Comparison of ENCODE assay signal across 10 mouse cellular contexts in the genomic region with DNA sequence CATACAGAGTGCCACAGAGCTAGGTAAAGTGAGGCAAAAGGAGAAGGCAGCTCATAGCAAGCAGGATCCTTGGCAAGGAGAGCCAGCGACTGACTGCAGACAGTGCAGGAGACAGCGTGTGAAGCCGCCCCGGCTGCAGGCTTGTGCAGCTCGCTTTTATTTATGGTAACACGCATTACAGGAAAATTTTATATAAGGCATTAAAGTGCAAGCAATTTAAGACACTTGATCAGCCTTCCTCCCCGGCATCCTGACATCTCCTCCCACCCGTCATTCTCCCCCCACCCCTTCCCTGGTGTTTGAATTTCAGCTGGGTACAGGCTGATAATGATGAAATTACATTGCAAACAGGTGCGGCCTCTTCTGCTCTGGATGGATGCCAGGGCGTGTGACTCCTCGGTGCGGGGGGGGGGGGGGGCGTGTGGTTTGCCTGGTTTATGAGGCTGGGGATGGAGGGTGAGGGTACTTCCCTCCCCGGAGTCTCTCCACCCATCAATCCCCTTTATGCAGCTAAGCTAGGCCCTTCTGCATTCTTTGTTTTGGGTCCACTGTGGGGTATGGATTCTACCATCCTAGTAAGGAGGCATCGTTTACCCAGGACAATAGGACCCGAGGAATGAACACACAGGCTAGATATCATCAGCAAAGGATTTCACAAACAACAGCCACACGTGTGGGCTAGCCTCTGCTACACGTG.
A peak's percentile ranks its signal among the peaks of the same experiment; 100 is the strongest.
DNase-seq lines count a peak whose midpoint lies in the region; ATAC-seq lines count a peak whose summit lies in the region.
"Had no signal": no experiment of that assay in that cellular context is flagged by ENCODE, and none has a peak within 500 bp of the region (broad histone marks: within the 10 kb centered on the region; RNA-seq: fewer than 3 reads in every experiment).

No protein-coding gene starts in this region.

- no peak overlapping the region for H3K27ac ChIP-seq in heart, embryonic 16.5 days (ENCODE audit: low read length)
- H3K27ac ChIP-seq in neural tube, embryonic 13.5 days (replicated peaks) = peak overlapping the region; percentile 69
- no peak overlapping the region for H3K27ac ChIP-seq in heart, embryonic 11.5 days (ENCODE audit: low read depth, low read length)

- no peak overlapping the region for H3K4me3 ChIP-seq in heart, embryonic 16.5 days (ENCODE audit: low read length)
- H3K4me3 ChIP-seq in neural tube, embryonic 13.5 days = no peak overlapping the region
- no peak overlapping the region for H3K4me3 ChIP-seq in heart, embryonic 11.5 days (ENCODE audit: low read depth, low read length)

- H3K4me1 ChIP-seq in heart, embryonic 16.5 days (ENCODE audit: control insufficient read depth, insufficient read depth, low read length) = peaks cover 2% of the 10 kb centered on the region; the same call in 1 of the 2 replicates
- H3K4me1 ChIP-seq in neural tube, embryonic 13.5 days (replicated peaks) = peaks cover 15% of the 10 kb centered on the region
- no peaks in the 10 kb centered on the region; the same call in 1 of the 2 replicates for H3K4me1 ChIP-seq in heart, embryonic 11.5 days (ENCODE audit: control insufficient read depth, insufficient read depth, low read length)

- ATAC-seq in heart, embryonic 16.5 days (replicated peaks; ENCODE audit: extremely low read depth, insufficient read depth, low FRiP score) = 0 out of 2 replicates have a peak, but pooled peaks have one; percentile 32
- peak; percentile 77 for ATAC-seq in neural tube, embryonic 13.5 days (ENCODE audit: low read depth)
- ATAC-seq in heart, embryonic 11.5 days (replicated peaks; ENCODE audit: insufficient number of reproducible peaks, low FRiP score, low TSS enrichment) = no peak

- H3K9ac ChIP-seq in heart, embryonic 16.5 days (ENCODE audit: low read length) = no peak overlapping the region
- H3K9ac ChIP-seq in neural tube, embryonic 13.5 days = 0 out of 2 replicates have a peak overlapping the region, but pooled peaks have one; percentile 12
- H3K9ac ChIP-seq in heart, embryonic 11.5 days (ENCODE audit: low read depth, low read length) = no peak overlapping the region

- no peak overlapping the region for H3K4me2 ChIP-seq in heart, embryonic 16.5 days (ENCODE audit: low read depth, low read length)
- H3K4me2 ChIP-seq in neural tube, embryonic 13.5 days = no peak overlapping the region
- no peak overlapping the region for H3K4me2 ChIP-seq in heart, embryonic 11.5 days
- H3K4me2 ChIP-seq: liver, embryonic 11.5 days had no signal

- no peaks in the 10 kb centered on the region for H3K36me3 ChIP-seq in heart, embryonic 16.5 days (ENCODE audit: control insufficient read depth, insufficient read depth)
- H3K36me3 ChIP-seq in neural tube, embryonic 13.5 days = no peaks in the 10 kb centered on the region
- H3K36me3 ChIP-seq in heart, embryonic 11.5 days (ENCODE audit: control insufficient read depth, insufficient read depth, low read length) = no peaks in the 10 kb centered on the region

- no peaks in the 10 kb centered on the region for H3K9me3 ChIP-seq in heart, embryonic 16.5 days (replicated peaks; ENCODE audit: control insufficient read depth, low read length)
- H3K9me3 ChIP-seq in neural tube, embryonic 13.5 days = no peaks in the 10 kb centered on the region
- no peaks in the 10 kb centered on the region for H3K9me3 ChIP-seq in heart, embryonic 11.5 days (replicated peaks; ENCODE audit: control insufficient read depth, low read length)

- DNase-seq in heart, adult 9 months (ENCODE audit: low spot score in 2 of 2) = no peak
- no peak for DNase-seq in neural tube, embryonic 10.5 days (ENCODE audit: extremely low spot score, low spot score)
- DNase-seq in left cerebral cortex, adult 11 months (ENCODE audit: low spot score) = peak; percentile 37
- DNase-seq in right cerebral cortex, postnatal 4 days = peak; percentile 21
- no peak for DNase-seq in yolk sac, embryonic 10.5 days (ENCODE audit: low spot score)
- DNase-seq: adrenal gland, postnatal 25 days had no signal

- 58% methylated on average over 18 of the region's 18 CpGs for WGBS in heart, embryonic 16.5 days
- WGBS in neural tube, embryonic 13.5 days = 49% methylated on average over 18 of the region's 18 CpGs
- WGBS in heart, embryonic 11.5 days (ENCODE audit: insufficient replicate concordance) = 70% methylated on average over 18 of the region's 18 CpGs

- H3K27me3 ChIP-seq in heart, embryonic 16.5 days (ENCODE audit: control insufficient read depth, insufficient read depth, low read length) = no peaks in the 10 kb centered on the region
- H3K27me3 ChIP-seq in neural tube, embryonic 13.5 days = no peaks in the 10 kb centered on the region
- no peaks in the 10 kb centered on the region for H3K27me3 ChIP-seq in heart, embryonic 11.5 days (ENCODE audit: control insufficient read depth, insufficient read depth, low read length)

Comparison
In these comparisons a context has a peak if more than half of its experiments do, and no peak if none do; other contexts are left out.
1. DNase-seq: peak in left cerebral cortex, adult 11 months (single experiment) and right cerebral cortex, postnatal 4 days (single experiment); none in heart, adult 9 months (0 of 2), neural tube, embryonic 10.5 days (single experiment) and yolk sac, embryonic 10.5 days (single experiment).